Mouse (Mus musculus) liver, postnatal 0 days (tissue): Measurements from ENCODE around the gene Rab11fip3. TPM values are rescaled to one million over a fixed set of nuclear protein-coding genes. Genes with fewer than 3 reads are reported as not detected.

ENCODE experiments used
- ATAC-seq: fragments of 200-750 bp; cut with Nextera tagmentation; 2 replicates; pipeline ENCODE4 v1.8.0; 2017; ENCODE audit warnings: mild to moderate bottlenecking, moderate library complexity
- DNase-seq: peaks from one replicate; pipeline ENCODE4 v3.0.0-alpha.2; 2016
- H3K27ac ChIP-seq: fragments of 300-500 bp; sonication (generic); 2 replicates; pipeline ENCODE4 v1.5.1; 2014; ENCODE audit warnings: antibody characterized with exemption, moderate library complexity, mild to moderate bottlenecking, low read depth
- H3K27me3 ChIP-seq: fragments of 300-500 bp; sonication (generic); 2 replicates; pipeline ENCODE4 v1.6.1; 2014; ENCODE audit warnings: low read length, control low read depth, mixed read lengths; ENCODE audit not compliant: insufficient read depth
- H3K36me3 ChIP-seq: fragments of 300-500 bp; sonication (generic); replicated peaks from 2 replicates; pipeline ENCODE4 v1.6.1; 2014; ENCODE audit warnings: mild to moderate bottlenecking, control low read depth, low read length, moderate library complexity, mixed read lengths; ENCODE audit not compliant: insufficient read depth
- H3K4me1 ChIP-seq: fragments of 300-500 bp; sonication (generic); 2 replicates; pipeline ENCODE4 v1.6.1; 2014; ENCODE audit warnings: antibody characterized with exemption, mild to moderate bottlenecking, control low read depth; ENCODE audit not compliant: insufficient read depth
- H3K4me2 ChIP-seq: fragments of 300-500 bp; sonication (generic); 2 replicates; pipeline ENCODE4 v1.6.1; 2014; ENCODE audit warnings: low read depth, mild to moderate bottlenecking, low read length, moderate library complexity, mixed read lengths
- H3K4me3 ChIP-seq: fragments of 300-500 bp; sonication (generic); 2 replicates; pipeline ENCODE4 v1.5.1; 2014; ENCODE audit warnings: low read depth, low read length
- H3K9ac ChIP-seq: fragments of 300-500 bp; sonication (generic); replicated peaks from 2 replicates; pipeline ENCODE4 v1.6.1; 2014; ENCODE audit warnings: mild to moderate bottlenecking, moderate library complexity
- H3K9me3 ChIP-seq: fragments of 300-500 bp; sonication (generic); 2 replicates; pipeline ENCODE4 v1.6.1; 2016; ENCODE audit warnings: mild to moderate bottlenecking, control low read depth, low read length, mixed read lengths
- CTCF ChIP-seq: sonication (generic); IDR thresholded peaks from 2 replicates; pipeline ENCODE4 v1.5.1; 2016; ENCODE audit warnings: antibody characterized with exemption, low read depth
- EP300 ChIP-seq: IDR thresholded peaks from 2 replicates; pipeline ENCODE4 v1.6.1; 2016; ENCODE audit warnings: antibody characterized with exemption, low read depth, mild to moderate bottlenecking
- WGBS: fragments of 180-500 bp; shearing (Covaris S2); extraction: QIAGEN DNeasy Blood & Tissue Kit; methylation state at CpG from one replicate; pipeline ENCODE4 v1.1.7; 2014; ENCODE audit not compliant: insufficient replicate concordance; 5-methylcytosine and 5-hydroxymethylcytosine counted together
- polyA plus RNA-seq: library from polyadenylated mRNA; unstranded; fragments of >200 nt; fragmentation: Nextera tagmentation; extraction: Ambion mirVana; gene quantifications from 2 replicates; pipeline ENCODE4 v1.2.1, GENCODE M21; 2015

The Rab11fip3 gene
- polyA plus RNA-seq, 1 experiment from 2014 or later = 1.7 TPM

- TF ChIP-seq CTCF (no peak), EP300 (no peak)
- H3K9ac ChIP-seq = no peak overlapping the region
- DNase-seq (no peak), ATAC-seq (no peak)
- peaks cover 9% of the 10 kb centered on the region for H3K36me3 ChIP-seq
- 91% methylated on average over 23 of the region's 23 CpGs for WGBS
- peaks cover 15% of the 10 kb centered on the region; the same call in 1 of the 2 replicates for H3K4me1 ChIP-seq
- H3K27me3 ChIP-seq = no peaks in the 10 kb centered on the region
- no peak overlapping the region for H3K27ac ChIP-seq
- no peak overlapping the region for H3K4me2 ChIP-seq
- H3K4me3 ChIP-seq = no peak overlapping the region
- no peaks in the 10 kb centered on the region for H3K9me3 ChIP-seq
Measured at GRCm38 (mm10) chr17:25959630-25960467, 109.5 kb downstream of the Rab11fip3 start.

- H3K4me1 ChIP-seq = peaks cover 15% of the 10 kb centered on the region; the same call in 1 of the 2 replicates
- no peak overlapping the region for H3K27ac ChIP-seq
- H3K9ac ChIP-seq = no peak overlapping the region
- H3K36me3 ChIP-seq = peaks cover 5% of the 10 kb centered on the region
- ATAC-seq (no peak), DNase-seq (no peak)
- TF ChIP-seq CTCF (no peak), EP300 (no peak)
- WGBS = 90% methylated on average over 11 of the region's 11 CpGs
- no peaks in the 10 kb centered on the region for H3K27me3 ChIP-seq
- no peaks in the 10 kb centered on the region for H3K9me3 ChIP-seq
- H3K4me3 ChIP-seq = no peak overlapping the region
- H3K4me2 ChIP-seq = no peak overlapping the region
Measured at GRCm38 (mm10) chr17:25958771-25959494, 110.4 kb downstream of the Rab11fip3 start.

- DNase-seq (no peak), ATAC-seq (no peak)
- H3K36me3 ChIP-seq = no peaks in the 10 kb centered on the region; the same call in 1 of the 2 replicates
- H3K9ac ChIP-seq = no peak overlapping the region
- H3K27ac ChIP-seq = no peak overlapping the region
- H3K4me3 ChIP-seq = no peak overlapping the region
- H3K4me1 ChIP-seq = peaks cover 15% of the 10 kb centered on the region; the same call in 1 of the 2 replicates
- no peak overlapping the region for H3K4me2 ChIP-seq
- TF ChIP-seq CTCF (no peak), EP300 (no peak)
- no peaks in the 10 kb centered on the region for H3K9me3 ChIP-seq
- WGBS = 90% methylated on average over 14 of the region's 14 CpGs
- H3K27me3 ChIP-seq = peaks cover 12% of the 10 kb centered on the region
Measured at GRCm38 (mm10) chr17:25957586-25958051, 111.7 kb downstream of the Rab11fip3 start.

GRCm38 (mm10) chr17:25956631-25957030, 112.7 kb downstream of the Rab11fip3 start:
- DNase-seq (no peak), ATAC-seq (no peak)
- WGBS = 82% methylated on average over 7 of the region's 7 CpGs
- Histone ChIP-seq H3K27me3 (peaks cover 21% of the 10 kb centered on the region), H3K36me3 (no peaks in the 10 kb centered on the region; the same call in 1 of the 2 replicates), H3K27ac (no peak overlapping the region), H3K9ac (no peak overlapping the region), H3K9me3 (no peaks in the 10 kb centered on the region), H3K4me1 (peaks cover 13% of the 10 kb centered on the region), H3K4me3 (no peak overlapping the region), H3K4me2 (no peak overlapping the region)
- TF ChIP-seq CTCF (no peak), EP300 (no peak)

GRCm38 (mm10) chr17:25956201-25956600, 113.2 kb downstream of the Rab11fip3 start:
- Histone ChIP-seq H3K9me3 (no peaks in the 10 kb centered on the region), H3K4me3 (no peak overlapping the region), H3K27me3 (peaks cover 26% of the 10 kb centered on the region), H3K27ac (no peak overlapping the region), H3K36me3 (no peaks in the 10 kb centered on the region; the same call in 1 of the 2 replicates), H3K4me1 (peaks cover 16% of the 10 kb centered on the region), H3K9ac (no peak overlapping the region), H3K4me2 (no peak overlapping the region)
- DNase-seq = no peak
- ATAC-seq = no peak
- 87% methylated on average over 7 of the region's 7 CpGs for WGBS
- TF ChIP-seq CTCF (no peak), EP300 (no peak)

GRCm38 (mm10) chr17:25955736-25956135, 113.6 kb downstream of the Rab11fip3 start:
- Histone ChIP-seq H3K27ac (no peak overlapping the region), H3K9me3 (no peaks in the 10 kb centered on the region), H3K4me3 (no peak overlapping the region), H3K36me3 (no peaks in the 10 kb centered on the region; the same call in 1 of the 2 replicates), H3K4me2 (no peak overlapping the region), H3K4me1 (peaks cover 15% of the 10 kb centered on the region), H3K9ac (no peak overlapping the region), H3K27me3 (peaks cover 30% of the 10 kb centered on the region)
- TF ChIP-seq EP300 = no peak
- no peak for TF ChIP-seq CTCF
- ATAC-seq (no peak), DNase-seq (no peak)
- 46% methylated on average over 3 of the region's 3 CpGs for WGBS
